Mouse (Mus musculus): Measurements from ENCODE around the gene Tbc1d8. TPM values are rescaled to one million over a fixed set of nuclear protein-coding genes. Genes with fewer than 3 reads are reported as not detected.

Tbc1d8 gene
- total and polyA plus RNA-seq, 3 experiments, result 1.5 to 2.4 TPM; not detected in 1

- H3K27ac ChIP-seq (ENCODE audit: control insufficient read depth, low read depth, low read length), result no peak overlapping the region
- no peaks in the 10 kb centered on the region for H3K9me3 ChIP-seq (replicated peaks; ENCODE audit: insufficient read depth, low read length)
- DNase-seq (ENCODE audit: low read depth, low spot score), result no peak
- H3K9ac ChIP-seq (ENCODE audit: control insufficient read depth, low read depth, low read length, poor library complexity, severe bottlenecking), result no peak overlapping the region
- no peaks in the 10 kb centered on the region for H3K79me2 ChIP-seq (ENCODE audit: control insufficient read depth, insufficient read depth, low read length, poor library complexity)
- H3K4me3 ChIP-seq (ENCODE audit: control insufficient read depth in 1 of 2, insufficient read depth in 1 of 2, low read depth in 2 of 2, low read length in 2 of 2), result no peak overlapping the region
- peaks cover 13 to 18% of the 10 kb centered on the region in 2 experiments for H3K4me1 ChIP-seq (ENCODE audit: control insufficient read depth in 1 of 2, insufficient read depth in 2 of 2, low read length in 2 of 2)
- H3K36me3 ChIP-seq (ENCODE audit: control insufficient read depth in 1 of 2, insufficient read depth in 2 of 2, low read length in 2 of 2), result peaks cover 0 to 11% of the 10 kb centered on the region in 2 experiments; a peak in 2 of 4 replicates
- H3K27me3 ChIP-seq (ENCODE audit: control insufficient read depth in 1 of 2, insufficient read depth in 2 of 2, low read length in 2 of 2), result no peaks in the 10 kb centered on the region
- no peak for TF ChIP-seq RAD21 (IDR thresholded peaks at IDR 0.05; ENCODE audit: low read depth, low read length)
- TF ChIP-seq CHD1 (IDR thresholded peaks at IDR 0.05; ENCODE audit: low read depth, low read length), result no peak
- no peak for TF ChIP-seq KAT2A (conservative IDR thresholded peaks at IDR 0.05; ENCODE audit: low read depth, low read length)
- no peak for TF ChIP-seq MAX (IDR thresholded peaks at IDR 0.05; ENCODE audit: low read length)
- TF ChIP-seq MAZ (IDR thresholded peaks at IDR 0.05; ENCODE audit: low read depth, low read length), result no peak
- no peak for TF ChIP-seq ZMIZ1 (IDR thresholded peaks at IDR 0.05; ENCODE audit: low read depth, low read length)
- no peak for TF ChIP-seq USF1 (IDR thresholded peaks at IDR 0.05; ENCODE audit: low read depth, low read length)
- TF ChIP-seq SMC3 (IDR thresholded peaks at IDR 0.05; ENCODE audit: low read depth, low read length), result no peak
- no peak for TF ChIP-seq BHLHE40 (IDR thresholded peaks at IDR 0.05; ENCODE audit: borderline replicate concordance, low read depth, low read length)
- no peak for TF ChIP-seq HCFC1 (IDR thresholded peaks at IDR 0.05; ENCODE audit: low read depth, low read length)
- TF ChIP-seq MEF2A (IDR thresholded peaks at IDR 0.05; ENCODE audit: extremely low read depth, insufficient replicate concordance, low read depth, low read length, poor library complexity, severe bottlenecking), result no peak
- TF ChIP-seq EP300 (IDR thresholded peaks at IDR 0.05; ENCODE audit: low read depth in 1 of 2, low read length in 2 of 2), result no peak
- no peak for TF ChIP-seq ZKSCAN1 (IDR thresholded peaks at IDR 0.05; ENCODE audit: low read depth, low read length)
- TF ChIP-seq E2F4 (IDR thresholded peaks at IDR 0.05; ENCODE audit: borderline replicate concordance, low read depth, low read length), result no peak
These were observed 16.5 kb downstream of the Tbc1d8 start for GRCm38 (mm10) chr1:39462036-39462435.

GRCm38 (mm10) chr1:39460495-39460894 is 18.1 kb downstream of the Tbc1d8 start:
- Histone ChIP-seq H3K36me3 (ENCODE audit: control insufficient read depth in 1 of 2, insufficient read depth in 2 of 2, low read length in 2 of 2) (peaks cover 0 to 11% of the 10 kb centered on the region in 2 experiments; a peak in 2 of 4 replicates), H3K27me3 (ENCODE audit: control insufficient read depth in 1 of 2, insufficient read depth in 2 of 2, low read length in 2 of 2) (no peaks in the 10 kb centered on the region), H3K4me1 (ENCODE audit: control insufficient read depth in 1 of 2, insufficient read depth in 2 of 2, low read length in 2 of 2) (peaks cover 13 to 25% of the 10 kb centered on the region in 2 experiments), H3K79me2 (ENCODE audit: control insufficient read depth, insufficient read depth, low read length, poor library complexity) (no peaks in the 10 kb centered on the region), H3K9me3 (replicated peaks; ENCODE audit: insufficient read depth, low read length) (no peaks in the 10 kb centered on the region), H3K4me3 (ENCODE audit: control insufficient read depth in 1 of 2, insufficient read depth in 1 of 2, low read depth in 2 of 2, low read length in 2 of 2) (no peak overlapping the region), H3K9ac (ENCODE audit: control insufficient read depth, low read depth, low read length, poor library complexity, severe bottlenecking) (peak overlapping the region; percentile 31; the same call in 1 of the 2 replicates), H3K27ac (ENCODE audit: control insufficient read depth, low read depth, low read length) (peak overlapping the region; percentile 60)
- peak; percentile 72 for DNase-seq (ENCODE audit: low read depth, low spot score)
- TF ChIP-seq SIN3A (IDR thresholded peaks at IDR 0.05; ENCODE audit: low read length) (no peak), MXI1 (IDR thresholded peaks at IDR 0.05; ENCODE audit: low read depth, low read length) (no peak), TAL1 (IDR thresholded peaks at IDR 0.05; ENCODE audit: low read length) (no peak; the same call in 1 of the 2 replicates), EP300 (IDR thresholded peaks at IDR 0.05; ENCODE audit: low read depth in 1 of 2, low read length in 2 of 2) (peak; percentile 78 to 90), CHD2 (IDR thresholded peaks at IDR 0.05; ENCODE audit: low read length) (no peak; the same call in 1 of the 2 replicates), ZMIZ1 (IDR thresholded peaks at IDR 0.05; ENCODE audit: low read depth, low read length) (no peak), MAX (IDR thresholded peaks at IDR 0.05; ENCODE audit: low read length) (no peak), CHD1 (IDR thresholded peaks at IDR 0.05; ENCODE audit: low read depth, low read length) (no peak), GABPA (IDR thresholded peaks at IDR 0.05; ENCODE audit: low read depth, low read length) (no peak), ZNF384 (IDR thresholded peaks at IDR 0.05; ENCODE audit: low read depth, low read length) (no peak), E2F4 (IDR thresholded peaks at IDR 0.05; ENCODE audit: borderline replicate concordance, low read depth, low read length) (no peak), MYB (IDR thresholded peaks at IDR 0.05; ENCODE audit: low read depth, low read length) (peak; percentile 80), ETS1 (IDR thresholded peaks at IDR 0.05; ENCODE audit: low read depth, low read length) (peak; percentile 36; the same call in 1 of the 2 replicates), JUND (IDR thresholded peaks at IDR 0.05; ENCODE audit: low read depth, low read length) (no peak), CTCF (IDR thresholded peaks at IDR 0.05 in 2 of 3, conservative IDR thresholded peaks at IDR 0.05 in 1 of 3; ENCODE audit: control insufficient read depth in 1 of 3, insufficient read depth in 1 of 3, low read depth in 2 of 3, low read length in 3 of 3, poor library complexity in 1 of 3, severe bottlenecking in 1 of 3) (no peak), TBP (IDR thresholded peaks at IDR 0.05; ENCODE audit: low read depth, low read length) (no peak), RCOR1 (IDR thresholded peaks at IDR 0.05; ENCODE audit: low read depth, low read length) (no peak), USF2 (IDR thresholded peaks at IDR 0.05; ENCODE audit: borderline replicate concordance in 1 of 2, insufficient read depth in 1 of 2, low read depth in 1 of 2, low read length in 2 of 2) (no peak), TCF12 (IDR thresholded peaks at IDR 0.05; ENCODE audit: low read depth, low read length) (peak; percentile 60; the same call in 1 of the 2 replicates), GATA1 (IDR thresholded peaks at IDR 0.05; ENCODE audit: low read depth, low read length) (peak; percentile 61; the same call in 1 of the 2 replicates), BHLHE40 (IDR thresholded peaks at IDR 0.05; ENCODE audit: borderline replicate concordance, low read depth, low read length) (no peak), NRF1 (IDR thresholded peaks at IDR 0.05; ENCODE audit: insufficient read depth, low read depth, low read length, poor library complexity, severe bottlenecking) (no peak)
